Mouse (Mus musculus) intestine, embryonic 15.5 days (tissue): Measurements from ENCODE around the gene Ralgds. TPM values are rescaled to one million over a fixed set of nuclear protein-coding genes. Genes with fewer than 3 reads are reported as not detected.
"Not testable (repeated sequence)": the region's sequence is repeated elsewhere in the genome, so short reads cannot be mapped to it uniquely, and the experiment has no call there.

Source experiments
- ATAC-seq: fragments of 200-750 bp; cut with Nextera tagmentation; 2 replicates; pipeline ENCODE4 v1.8.0; 2017; ENCODE audit warnings: moderate TSS enrichment, moderate library complexity
- H3K27ac ChIP-seq: fragments of 300-500 bp; sonication (generic); 2 replicates; pipeline ENCODE4 v1.5.1; 2015; ENCODE audit warnings: mild to moderate bottlenecking, inconsistent platforms
- H3K27me3 ChIP-seq: fragments of 300-500 bp; sonication (generic); replicated peaks from 2 replicates; pipeline ENCODE4 v1.6.1; 2015; ENCODE audit warnings: inconsistent platforms
- H3K36me3 ChIP-seq: fragments of 300-500 bp; sonication (generic); 2 replicates; pipeline ENCODE4 v1.6.1; 2015; ENCODE audit warnings: inconsistent platforms
- H3K4me1 ChIP-seq: fragments of 300-500 bp; sonication (generic); replicated peaks from 2 replicates; pipeline ENCODE4 v1.6.1; 2015; ENCODE audit warnings: inconsistent platforms
- H3K4me2 ChIP-seq: fragments of 300-500 bp; sonication (generic); replicated peaks from 2 replicates; pipeline ENCODE4 v1.6.1; 2015; ENCODE audit warnings: mild to moderate bottlenecking, inconsistent platforms
- H3K4me3 ChIP-seq: fragments of 300-500 bp; sonication (generic); replicated peaks from 2 replicates; pipeline ENCODE4 v1.5.1; 2015; ENCODE audit warnings: inconsistent platforms
- H3K9ac ChIP-seq: fragments of 300-500 bp; sonication (generic); 2 replicates; pipeline ENCODE4 v1.6.1; 2015; ENCODE audit warnings: inconsistent platforms
- H3K9me3 ChIP-seq: fragments of 300-500 bp; sonication (generic); 2 replicates; pipeline ENCODE4 v1.6.1; 2016; ENCODE audit warnings: inconsistent platforms
- WGBS: fragments of 180-500 bp; shearing (Covaris S2); methylation state at CpG from one replicate; pipeline ENCODE4 v1.1.7; 2015; 5-methylcytosine and 5-hydroxymethylcytosine counted together
- polyA plus RNA-seq: library from polyadenylated mRNA; unstranded; fragments of >200 nt; fragmentation: Nextera tagmentation; extraction: Ambion mirVana; gene quantifications from 2 replicates; pipeline ENCODE4 v1.2.1, GENCODE M21; 2015

The Ralgds gene
- polyA plus RNA-seq: 27.9 and 28.3 TPM in 2 replicates

DNA sequence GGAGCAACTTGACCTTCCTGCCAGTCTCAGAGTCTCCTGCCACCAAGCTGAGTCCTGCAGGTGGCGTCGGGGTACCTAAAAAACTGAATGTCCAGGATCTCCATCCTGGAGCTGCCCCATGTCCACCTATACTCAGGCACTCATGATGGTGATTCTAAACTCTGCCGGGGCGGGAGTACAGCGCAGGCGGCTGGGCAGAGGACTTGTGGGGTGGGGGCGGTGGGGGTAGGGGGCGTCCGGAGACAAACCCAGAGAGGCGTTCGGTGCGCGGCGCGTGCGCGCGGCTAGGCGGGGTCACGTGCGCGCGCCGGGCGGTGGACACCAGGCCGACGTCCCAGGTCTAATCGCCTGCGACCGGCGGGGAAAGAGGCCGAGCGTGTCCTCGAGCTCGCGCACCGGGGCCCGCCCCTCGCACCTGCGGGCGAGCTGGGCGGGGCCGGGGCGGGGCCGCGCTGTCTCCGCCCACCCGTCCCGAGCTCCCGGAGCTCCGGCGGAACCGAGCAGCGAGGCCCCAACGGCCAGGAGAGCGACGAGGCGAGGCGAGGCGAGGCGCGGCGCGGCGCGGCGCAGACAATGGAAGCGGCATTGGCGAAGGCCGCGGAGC lies at the start of gene Ralgds:
Ralgds (plus strand) TSS at position 328 of the 604 bp plus-strand sequence.
- no peaks in the 10 kb centered on the region for H3K27me3 ChIP-seq
- WGBS: under 1% methylated on average over 68 of the region's 71 CpGs
- H3K4me2 ChIP-seq: peak within 1 kb of the TSS; percentile 98
- no peaks in the 10 kb centered on the region for H3K9me3 ChIP-seq
- ATAC-seq: peak; percentile 86
- peak within 1 kb of the TSS; percentile 81 for H3K9ac ChIP-seq
- H3K36me3 ChIP-seq: no peaks in the 10 kb centered on the region
- H3K4me1 ChIP-seq: peaks cover 17% of the 10 kb centered on the region
- H3K4me3 ChIP-seq: peak within 1 kb of the TSS; percentile 78
- peak within 1 kb of the TSS; percentile 78 for H3K27ac ChIP-seq

DNA sequence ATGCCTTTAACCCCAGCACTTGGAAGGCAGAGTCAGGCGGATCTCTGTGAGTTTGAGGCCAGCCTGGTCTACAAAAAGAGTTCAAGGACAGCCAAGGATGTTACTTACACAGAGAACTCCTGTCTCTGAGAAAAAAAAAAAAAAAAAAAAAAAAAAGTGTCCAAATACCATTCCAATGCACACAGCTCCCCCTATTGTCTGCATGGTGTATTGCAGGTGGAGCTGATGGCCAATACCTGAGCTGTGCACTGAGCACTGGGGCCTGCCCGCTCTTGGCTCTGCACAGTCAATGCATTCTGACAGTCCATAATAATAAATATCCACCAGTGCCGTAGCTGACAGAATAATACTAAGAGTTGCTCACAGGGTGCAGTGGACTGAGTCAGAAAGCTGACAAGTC lies 49.0 kb upstream of the Ralgds start:
- Histone ChIP-seq H3K4me3 (no peak overlapping the region), H3K9me3 (no peaks in the 10 kb centered on the region), H3K4me2 (no peak overlapping the region), H3K9ac (no peak overlapping the region), H3K36me3 (peaks cover 2% of the 10 kb centered on the region), H3K4me1 (peaks cover 14% of the 10 kb centered on the region), H3K27ac (no peak overlapping the region), H3K27me3 (no peaks in the 10 kb centered on the region)
- WGBS: 54% methylated on average over 3 of the region's 3 CpGs
- no peak for ATAC-seq

DNA sequence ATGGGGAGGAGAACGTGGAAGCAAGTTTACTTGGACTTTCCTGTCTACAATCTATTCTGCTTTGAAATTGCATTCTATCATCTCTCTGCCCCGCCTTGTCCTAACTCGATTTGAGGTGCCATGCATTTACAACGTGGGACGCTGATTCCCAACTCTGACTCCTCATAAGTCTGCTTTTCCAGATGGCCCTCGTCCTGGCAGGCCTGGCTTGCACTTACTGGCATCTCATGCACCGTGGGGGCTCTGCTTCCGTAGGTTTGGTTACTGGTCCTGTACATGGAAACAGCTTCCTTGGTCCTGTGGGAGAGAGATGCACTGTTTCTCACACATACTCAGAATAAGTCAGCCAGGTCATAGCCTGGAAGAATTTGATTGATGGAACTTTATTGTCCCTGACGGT lies 48.0 kb upstream of the Ralgds start:
- no peaks in the 10 kb centered on the region for H3K27me3 ChIP-seq
- no peak overlapping the region for H3K9ac ChIP-seq
- H3K4me1 ChIP-seq: peaks cover 18% of the 10 kb centered on the region
- WGBS: 81% methylated on average over 9 of the region's 9 CpGs
- no peak overlapping the region for H3K4me2 ChIP-seq
- no peak overlapping the region for H3K27ac ChIP-seq
- peaks cover 12% of the 10 kb centered on the region for H3K36me3 ChIP-seq
- ATAC-seq: no peak
- H3K9me3 ChIP-seq: no peaks in the 10 kb centered on the region
- no peak overlapping the region for H3K4me3 ChIP-seq

DNA sequence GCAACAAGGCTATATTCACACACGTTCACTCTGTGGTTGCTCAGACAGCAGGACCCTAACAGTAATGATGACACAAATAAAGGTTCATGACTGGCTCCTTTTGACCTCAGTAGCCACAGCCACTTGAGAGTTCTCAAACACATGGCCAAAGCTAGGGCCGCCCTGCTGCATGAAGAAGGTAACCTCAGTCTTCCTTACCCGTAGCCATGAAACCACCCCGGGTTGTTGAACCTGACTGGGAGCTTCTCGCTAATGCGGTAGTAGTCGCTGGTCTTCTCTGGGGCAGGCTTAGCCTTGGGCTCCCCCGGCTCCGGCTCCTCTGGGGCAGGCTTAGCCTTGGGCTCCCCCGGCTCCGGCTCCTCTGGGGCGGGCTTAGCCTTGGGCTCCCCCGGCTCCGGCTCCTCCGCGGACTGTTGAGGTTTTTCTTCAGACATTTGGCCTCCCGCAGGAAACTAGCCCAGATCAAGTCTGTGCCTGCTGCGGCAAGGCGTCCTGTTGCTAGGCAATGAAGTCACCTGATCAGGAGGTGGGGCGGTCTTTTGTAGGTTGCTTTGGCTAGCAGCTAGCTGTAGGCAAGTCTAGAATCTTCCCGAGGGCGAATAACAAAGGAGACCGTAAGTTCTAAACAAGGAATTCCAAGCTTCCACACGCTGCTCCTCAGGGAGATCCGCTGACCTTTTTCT lies 46.9 kb upstream of the Ralgds start, which contains the start of gene 1700007K13Rik:
1700007K13Rik (minus strand) TSS at position 497 of the 683 bp plus-strand sequence.
- ATAC-seq: peak; percentile 70
- no peaks in the 10 kb centered on the region for H3K27me3 ChIP-seq
- peaks cover 18% of the 10 kb centered on the region for H3K4me1 ChIP-seq
- peak within 1 kb of the TSS; percentile 26; the same call in 1 of the 2 replicates for H3K9ac ChIP-seq
- H3K27ac ChIP-seq: no peak within 1 kb of the TSS
- H3K4me3 ChIP-seq: peak within 1 kb of the TSS; percentile 20
- peak within 1 kb of the TSS; percentile 70 for H3K4me2 ChIP-seq
- peaks cover 20% of the 10 kb centered on the region for H3K36me3 ChIP-seq
- no peaks in the 10 kb centered on the region for H3K9me3 ChIP-seq
- WGBS: 5% methylated on average over 25 of the region's 25 CpGs

- H3K9me3 ChIP-seq: no peaks in the 10 kb centered on the region
- peaks cover 35% of the 10 kb centered on the region for H3K36me3 ChIP-seq
- peak within 1 kb of the TSS; percentile 89 for H3K9ac ChIP-seq
- under 1% methylated on average over 52 of the region's 52 CpGs for WGBS
- H3K4me3 ChIP-seq: peak within 1 kb of the TSS; percentile 76
- H3K27me3 ChIP-seq: no peaks in the 10 kb centered on the region
- H3K27ac ChIP-seq: peak within 1 kb of the TSS; percentile 19; the same call in 1 of the 2 replicates
- ATAC-seq: peak; percentile 93
- peak within 1 kb of the TSS; percentile 73 for H3K4me2 ChIP-seq
- peaks cover 18% of the 10 kb centered on the region for H3K4me1 ChIP-seq
Observed at GRCm38 (mm10) chr2:28467860-28468485, 45.0 kb upstream of the Ralgds start, which contains the start of gene Mrps2. Gene Mrps2, plus strand, starts transcription at chr2:28468066.

DNA sequence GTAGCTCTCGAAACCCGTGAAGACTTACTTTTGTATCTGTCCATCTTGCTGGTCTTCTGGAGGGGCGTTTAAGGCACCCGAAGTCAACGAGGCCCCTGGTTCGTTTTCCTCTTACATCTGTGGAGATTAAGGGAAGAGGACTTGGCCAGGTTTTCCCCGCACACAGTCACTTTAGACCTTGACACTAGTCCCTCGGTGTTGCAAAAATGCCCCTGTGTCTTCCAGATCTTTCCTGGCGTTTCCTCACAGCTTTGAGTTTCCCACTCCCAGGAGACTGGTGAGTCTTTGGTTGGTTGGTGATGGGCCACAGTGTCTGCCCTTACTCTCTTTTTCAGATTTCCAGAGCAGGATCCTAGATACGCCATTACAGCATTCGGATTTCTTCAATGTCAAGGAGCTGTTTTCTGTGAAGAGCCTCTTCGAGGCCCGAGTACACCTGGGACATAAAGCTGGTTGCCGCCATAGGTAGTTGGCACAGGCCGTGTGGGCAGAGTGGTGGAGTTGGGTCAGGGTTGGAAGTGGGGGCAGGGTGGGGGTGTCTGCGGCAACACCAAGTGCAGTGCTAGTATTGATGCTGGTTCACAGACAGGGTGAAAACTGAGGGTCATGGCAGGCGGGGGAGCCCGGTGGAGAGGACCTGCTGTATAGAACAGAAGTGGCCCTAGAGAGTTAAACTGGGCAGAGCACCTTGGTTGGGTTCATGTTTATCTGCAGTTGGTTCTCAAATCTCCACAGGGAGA lies 44.3 kb upstream of the Ralgds start:
- peak overlapping the region; percentile 89 for H3K9ac ChIP-seq
- peak overlapping the region; percentile 73 for H3K4me2 ChIP-seq
- no peak for ATAC-seq
- no peak overlapping the region for H3K27ac ChIP-seq
- peaks cover 35% of the 10 kb centered on the region for H3K36me3 ChIP-seq
- H3K9me3 ChIP-seq: 0 out of 2 replicates have a peak, but pooled peaks cover 2% of the 10 kb centered on the region
- H3K4me3 ChIP-seq: peak overlapping the region; percentile 76
- 54% methylated on average over 18 of the region's 18 CpGs for WGBS
- peaks cover 18% of the 10 kb centered on the region for H3K4me1 ChIP-seq
- no peaks in the 10 kb centered on the region for H3K27me3 ChIP-seq

GRCm38 (mm10) chr2:28469461-28469860 lies 43.5 kb upstream of the Ralgds start:
- Histone ChIP-seq H3K36me3 (peaks cover 35% of the 10 kb centered on the region), H3K27ac (no peak overlapping the region), H3K4me3 (no peak overlapping the region), H3K4me1 (peaks cover 18% of the 10 kb centered on the region), H3K4me2 (no peak overlapping the region), H3K27me3 (no peaks in the 10 kb centered on the region), H3K9me3 (0 out of 2 replicates have a peak, but pooled peaks cover 2% of the 10 kb centered on the region), H3K9ac (no peak overlapping the region)
- 96% methylated on average over 14 of the region's 14 CpGs for WGBS
- no peak for ATAC-seq

DNA sequence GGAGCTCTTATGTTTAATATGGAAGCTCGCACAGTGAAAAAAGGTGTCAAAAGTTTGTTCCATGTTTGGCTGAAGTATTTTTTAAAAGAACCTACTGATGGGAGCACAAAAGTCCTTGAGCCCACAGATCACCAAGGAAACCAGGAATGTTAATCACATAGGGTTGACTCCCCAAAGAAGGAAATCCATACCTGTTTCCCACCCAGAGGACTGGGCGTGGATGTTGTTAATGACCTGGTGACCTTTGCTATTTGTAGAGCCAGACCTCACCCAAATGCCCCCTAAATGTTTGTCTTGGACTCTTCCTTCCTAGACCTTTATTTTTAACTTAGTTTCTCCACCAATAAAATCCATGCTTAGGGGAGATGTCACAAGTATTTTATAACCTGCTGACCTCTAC lies 42.3 kb upstream of the Ralgds start:
- Histone ChIP-seq H3K4me3 (no peak overlapping the region), H3K4me1 (peaks cover 18% of the 10 kb centered on the region), H3K9ac (no peak overlapping the region), H3K27me3 (no peaks in the 10 kb centered on the region), H3K4me2 (no peak overlapping the region), H3K36me3 (peaks cover 35% of the 10 kb centered on the region), H3K27ac (no peak overlapping the region), H3K9me3 (0 out of 2 replicates have a peak, but pooled peaks cover 2% of the 10 kb centered on the region)
- 80% methylated on average over 2 of the region's 2 CpGs for whole genome bisulfite sequencing
- ATAC-seq: no peak

DNA sequence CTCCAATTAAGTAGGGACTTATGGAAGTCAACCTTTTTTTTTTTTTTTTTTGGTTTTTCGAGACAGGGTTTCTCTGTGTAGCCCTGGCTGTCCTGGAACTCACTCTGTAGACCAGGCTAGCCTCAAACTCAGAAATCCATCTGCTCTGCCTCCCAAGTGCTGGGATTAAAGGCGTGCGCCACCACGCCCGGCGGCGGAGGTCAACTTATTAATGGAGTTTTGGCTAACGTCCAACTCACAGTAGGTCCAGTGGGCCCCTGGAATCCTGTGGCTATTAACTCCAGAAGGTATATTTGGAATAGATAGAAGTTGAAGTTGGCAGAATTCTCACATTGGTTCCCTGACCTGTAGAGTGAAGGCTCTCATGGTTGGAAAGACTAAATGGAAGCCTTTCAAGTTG lies 40.9 kb upstream of the Ralgds start:
- H3K9ac ChIP-seq, ATAC-seq, H3K4me3 ChIP-seq, H3K4me1 ChIP-seq, H3K9me3 ChIP-seq, H3K4me2 ChIP-seq, H3K27me3 ChIP-seq, H3K27ac ChIP-seq: not testable (repeated sequence)
- H3K36me3 ChIP-seq: peaks cover 35% of the 10 kb centered on the region
- 93% methylated on average over 8 of the region's 8 CpGs for WGBS

- H3K9ac ChIP-seq, H3K4me2 ChIP-seq, H3K36me3 ChIP-seq, H3K27ac ChIP-seq, H3K4me3 ChIP-seq, H3K4me1 ChIP-seq, ATAC-seq, H3K9me3 ChIP-seq, H3K27me3 ChIP-seq: not testable (repeated sequence)
- WGBS: 94% methylated on average over 5 of the region's 5 CpGs
Observed at GRCm38 (mm10) chr2:28477993-28478392, 34.9 kb upstream of the Ralgds start.

GRCm38 (mm10) chr2:28479208-28480204 lies 33.4 kb upstream of the Ralgds start:
- Histone ChIP-seq H3K36me3 (no peaks in the 10 kb centered on the region), H3K4me1 (peaks cover 8% of the 10 kb centered on the region), H3K9ac (peak overlapping the region; percentile 44), H3K9me3 (no peaks in the 10 kb centered on the region), H3K4me3 (peak overlapping the region; percentile 42), H3K27ac (peak overlapping the region; percentile 81), H3K4me2 (peak overlapping the region; percentile 57), H3K27me3 (no peaks in the 10 kb centered on the region)
- peak; percentile 64 for ATAC-seq
- WGBS: 39% methylated on average over 20 of the region's 20 CpGs
